Mouse (Mus musculus) myocyte (in vitro differentiated cells): ENCODE data around the gene Spata17. TPM values are rescaled to one million over a fixed set of nuclear protein-coding genes. Genes with fewer than 3 reads are reported as not detected.

Experiments
- H3K27me3 ChIP-seq: one replicate; pipeline ENCODE4 v1.6.1; 2011; ENCODE audit not compliant: control insufficient read depth, insufficient read depth, insufficient read length
- H3K36me3 ChIP-seq: one replicate; pipeline ENCODE4 v1.6.1; 2011; ENCODE audit not compliant: control insufficient read depth, insufficient read depth
- H3K4me2 ChIP-seq: one replicate; pipeline ENCODE4 v1.6.1; 2011; ENCODE audit warnings: low read depth, control low read depth
- H3K4me3 ChIP-seq: one replicate; pipeline ENCODE4 v1.5.1; 2011; ENCODE audit warnings: mild to moderate bottlenecking, control low read depth, moderate library complexity
- H3K79me2 ChIP-seq: one replicate; pipeline ENCODE4 v1.6.1; 2011; ENCODE audit not compliant: control insufficient read depth, insufficient read depth
- H3ac ChIP-seq: one replicate; pipeline ENCODE4 v1.6.1; 2011; ENCODE audit not compliant: control insufficient read depth, insufficient read length
- CEBPB ChIP-seq: IDR thresholded peaks from 2 replicates; pipeline ENCODE4 v1.6.1; 2011; ENCODE audit warnings: mild to moderate bottlenecking, moderate library complexity; ENCODE audit not compliant: poor library complexity, insufficient read depth, severe bottlenecking
- E2F4 ChIP-seq: IDR thresholded peaks from one replicate; pipeline ENCODE4 v1.6.1; 2011; ENCODE audit warnings: mild to moderate bottlenecking, control low read depth, moderate library complexity; ENCODE audit not compliant: insufficient read depth
- MAX ChIP-seq: IDR thresholded peaks from one replicate; pipeline ENCODE4 v1.6.1; 2011; ENCODE audit warnings: low read depth, mild to moderate bottlenecking, control low read depth
- MYOD1 ChIP-seq, 3 experiments: IDR thresholded peaks; one replicate each; pipeline ENCODE4 v1.6.1; 2011; ENCODE audit warnings: control low read depth in 2 of 3, low read depth in 2 of 3, mild to moderate bottlenecking in 2 of 3, moderate library complexity in 1 of 3; ENCODE audit not compliant: insufficient read length in 2 of 3, control insufficient read depth in 1 of 3
- MYOG ChIP-seq, 3 experiments: IDR thresholded peaks; one replicate each; pipeline ENCODE4 v1.6.1; 2011; ENCODE audit warnings: control low read depth in 2 of 3, low read depth in 2 of 3, mild to moderate bottlenecking in 2 of 3; ENCODE audit not compliant: insufficient read length in 2 of 3, control insufficient read depth in 1 of 3, insufficient read depth in 1 of 3
- POLR2A ChIP-seq: IDR thresholded peaks from one replicate; pipeline ENCODE4 v1.6.1; 2011; ENCODE audit warnings: low read depth, mild to moderate bottlenecking, control low read depth, moderate library complexity; ENCODE audit not compliant: insufficient read length
- POLR2AphosphoS2 ChIP-seq: IDR thresholded peaks from one replicate; pipeline ENCODE4 v1.6.1; 2011; ENCODE audit warnings: low read depth, control low read depth; ENCODE audit not compliant: insufficient read length
- REST ChIP-seq: IDR thresholded peaks from one replicate; pipeline ENCODE4 v1.6.1; 2011; ENCODE audit warnings: mild to moderate bottlenecking, control low read depth, moderate library complexity; ENCODE audit not compliant: insufficient read depth, insufficient read length
- SRF ChIP-seq: IDR thresholded peaks from one replicate; pipeline ENCODE4 v1.6.1; 2011; ENCODE audit warnings: low read depth; ENCODE audit not compliant: control insufficient read depth, insufficient read length
- TCF12 ChIP-seq: IDR thresholded peaks from one replicate; pipeline ENCODE4 v1.6.1; 2011; ENCODE audit warnings: mild to moderate bottlenecking, control low read depth; ENCODE audit not compliant: poor library complexity, insufficient read depth, severe bottlenecking
- TCF3 ChIP-seq: IDR thresholded peaks from one replicate; pipeline ENCODE4 v1.6.1; 2011; ENCODE audit warnings: low read depth, control low read depth; ENCODE audit not compliant: insufficient read length
- USF1 ChIP-seq: IDR thresholded peaks from one replicate; pipeline ENCODE4 v1.6.1; 2011; ENCODE audit warnings: low read depth, mild to moderate bottlenecking, control low read depth, moderate library complexity
- polyA plus RNA-seq: library from polyadenylated mRNA; unstranded; fragments of >200 nt; fragmentation: generic; extraction: Trizol; gene quantifications from one replicate; pipeline ENCODE4 v1.2.1, GENCODE M21; 2012; ENCODE audit warnings: missing spikeins

Gene Spata17
- polyA plus RNA-seq, 1 experiment: 0.05 TPM

GRCm38 (mm10) chr1:187086027-187086426 is 129.2 kb downstream of the Spata17 start:
- TF ChIP-seq TCF12: no peak
- TF ChIP-seq POLR2A: no peak
- no peak for TF ChIP-seq REST
- TF ChIP-seq USF1: no peak
- TF ChIP-seq SRF: no peak
- no peak for TF ChIP-seq TCF3
- TF ChIP-seq MYOD1 (IDR thresholded peaks at IDR 0.05; ENCODE audit: control insufficient read depth in 1 of 3, insufficient read length in 2 of 3, low read depth in 2 of 3): no peak
- no peak for TF ChIP-seq MAX
- H3K4me3 ChIP-seq: no peak overlapping the region
- no peaks in the 10 kb centered on the region for H3K36me3 ChIP-seq
- no peaks in the 10 kb centered on the region for H3K79me2 ChIP-seq
- no peaks in the 10 kb centered on the region for H3K27me3 ChIP-seq
- H3ac ChIP-seq: no peak overlapping the region
- no peak overlapping the region for H3K4me2 ChIP-seq

GRCm38 (mm10) chr1:187077352-187077751 is 137.9 kb downstream of the Spata17 start:
- no peak overlapping the region for H3K4me2 ChIP-seq
- no peaks in the 10 kb centered on the region for H3K36me3 ChIP-seq
- H3K27me3 ChIP-seq: no peaks in the 10 kb centered on the region
- no peak overlapping the region for H3K4me3 ChIP-seq
- TF ChIP-seq MYOG (IDR thresholded peaks at IDR 0.05; ENCODE audit: control insufficient read depth in 1 of 3, insufficient read depth in 1 of 3, insufficient read length in 2 of 3, low read depth in 2 of 3) (no peak), E2F4 (no peak), MAX (no peak), SRF (no peak), POLR2AphosphoS2 (no peak), POLR2A (no peak), CEBPB (no peak), MYOD1 (IDR thresholded peaks at IDR 0.05; ENCODE audit: control insufficient read depth in 1 of 3, insufficient read length in 2 of 3, low read depth in 2 of 3) (no peak), USF1 (no peak), TCF12 (no peak), REST (no peak), TCF3 (no peak)
- no peak overlapping the region for H3ac ChIP-seq
- no peaks in the 10 kb centered on the region for H3K79me2 ChIP-seq

GRCm38 (mm10) chr1:187077043-187077334 is 138.3 kb downstream of the Spata17 start:
- Histone ChIP-seq H3K4me2 (no peak overlapping the region), H3K4me3 (no peak overlapping the region), H3K27me3 (no peaks in the 10 kb centered on the region), H3K36me3 (no peaks in the 10 kb centered on the region), H3K79me2 (no peaks in the 10 kb centered on the region), H3ac (no peak overlapping the region)
- TF ChIP-seq MAX (no peak), E2F4 (no peak), TCF3 (no peak), MYOD1 (IDR thresholded peaks at IDR 0.05; ENCODE audit: control insufficient read depth in 1 of 3, insufficient read length in 2 of 3, low read depth in 2 of 3) (no peak), POLR2A (no peak), MYOG (IDR thresholded peaks at IDR 0.05; ENCODE audit: control insufficient read depth in 1 of 3, insufficient read depth in 1 of 3, insufficient read length in 2 of 3, low read depth in 2 of 3) (no peak)

GRCm38 (mm10) chr1:187076198-187077042 is 138.8 kb downstream of the Spata17 start:
- no peaks in the 10 kb centered on the region for H3K27me3 ChIP-seq
- no peak overlapping the region for H3K4me3 ChIP-seq
- no peaks in the 10 kb centered on the region for H3K79me2 ChIP-seq
- H3K36me3 ChIP-seq: no peaks in the 10 kb centered on the region
- no peak overlapping the region for H3K4me2 ChIP-seq
- TF ChIP-seq TCF12 (no peak), POLR2AphosphoS2 (no peak), E2F4 (no peak), MYOD1 (IDR thresholded peaks at IDR 0.05; ENCODE audit: control insufficient read depth in 1 of 3, insufficient read length in 2 of 3, low read depth in 2 of 3) (no peak), MYOG (IDR thresholded peaks at IDR 0.05; ENCODE audit: control insufficient read depth in 1 of 3, insufficient read depth in 1 of 3, insufficient read length in 2 of 3, low read depth in 2 of 3) (no peak), REST (no peak), POLR2A (no peak), CEBPB (no peak), TCF3 (no peak), USF1 (no peak), MAX (no peak), SRF (no peak)
- H3ac ChIP-seq: no peak overlapping the region

GRCm38 (mm10) chr1:187059874-187060273 is 155.4 kb downstream of the Spata17 start:
- no peaks in the 10 kb centered on the region for H3K36me3 ChIP-seq
- H3ac ChIP-seq: no peak overlapping the region
- no peaks in the 10 kb centered on the region for H3K27me3 ChIP-seq
- H3K4me3 ChIP-seq: no peak overlapping the region
- no peak for TF ChIP-seq POLR2A
- TF ChIP-seq USF1: no peak
- no peak for TF ChIP-seq TCF12
- TF ChIP-seq POLR2AphosphoS2: no peak
- TF ChIP-seq REST: no peak
- TF ChIP-seq E2F4: no peak
- TF ChIP-seq MYOD1 (IDR thresholded peaks at IDR 0.05; ENCODE audit: control insufficient read depth in 1 of 3, insufficient read length in 2 of 3, low read depth in 2 of 3): no peak
- no peak for TF ChIP-seq TCF3
- TF ChIP-seq MAX: no peak
- TF ChIP-seq CEBPB: no peak
- no peak for TF ChIP-seq SRF
- no peak for TF ChIP-seq MYOG (IDR thresholded peaks at IDR 0.05; ENCODE audit: control insufficient read depth in 1 of 3, insufficient read depth in 1 of 3, insufficient read length in 2 of 3, low read depth in 2 of 3)
- no peaks in the 10 kb centered on the region for H3K79me2 ChIP-seq
- H3K4me2 ChIP-seq: no peak overlapping the region
